Mouse (Mus musculus): ENCODE measurements around the gene G6pd2. TPM values are rescaled to one million over a fixed set of nuclear protein-coding genes. Genes with fewer than 3 reads are reported as not detected.

Gene G6pd2
- polyA plus RNA-seq (2012; rRNA removed): not detected in 2 replicates

DNA sequence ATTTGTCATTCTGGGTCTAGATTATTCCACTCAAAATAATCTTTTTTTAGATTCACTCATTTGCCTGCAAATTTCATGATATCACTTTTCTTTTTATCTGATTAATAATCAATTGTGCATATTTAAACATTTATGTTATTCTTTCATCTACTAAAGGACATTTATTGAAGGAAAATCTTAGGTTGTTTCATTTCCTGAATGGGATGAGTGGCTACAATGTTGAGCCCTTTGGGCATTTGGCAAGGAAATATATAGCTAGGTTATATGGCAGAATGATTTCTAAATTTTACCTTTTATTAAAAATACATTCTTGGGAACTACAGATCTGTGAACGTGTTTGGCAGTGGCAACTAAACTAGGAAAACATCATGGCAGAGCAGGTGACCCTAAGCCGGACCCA is at the start of gene G6pd2:
Gene G6pd2, plus strand, starts transcription at position 301 of the 400 bp plus-strand sequence.
- Histone ChIP-seq H3K27me3 (ENCODE audit: control insufficient read depth, insufficient read depth, low read length) (no peaks in the 10 kb centered on the region), H3K27ac (ENCODE audit: insufficient read depth, low read length) (no peak within 1 kb of the TSS), H3K36me3 (ENCODE audit: control insufficient read depth, insufficient read depth, low read length) (no peaks in the 10 kb centered on the region), H3K4me1 (ENCODE audit: control insufficient read depth, insufficient read depth, insufficient read length) (no peaks in the 10 kb centered on the region), H3K4me3 (ENCODE audit: extremely low read depth, insufficient read depth, insufficient read length) (no peak within 1 kb of the TSS)
- TF ChIP-seq POLR2A (IDR thresholded peaks at IDR 0.05; ENCODE audit: low read depth, low read length) (no peak), CTCF (IDR thresholded peaks at IDR 0.05; ENCODE audit: extremely low read depth, insufficient read depth, insufficient read length, insufficient replicate concordance) (no peak)
- DNase-seq (ENCODE audit: low read depth in 1 of 2, low spot score in 2 of 2): no peak
- WGBS: 93% methylated on average over 2 of the region's 2 CpGs

DNA sequence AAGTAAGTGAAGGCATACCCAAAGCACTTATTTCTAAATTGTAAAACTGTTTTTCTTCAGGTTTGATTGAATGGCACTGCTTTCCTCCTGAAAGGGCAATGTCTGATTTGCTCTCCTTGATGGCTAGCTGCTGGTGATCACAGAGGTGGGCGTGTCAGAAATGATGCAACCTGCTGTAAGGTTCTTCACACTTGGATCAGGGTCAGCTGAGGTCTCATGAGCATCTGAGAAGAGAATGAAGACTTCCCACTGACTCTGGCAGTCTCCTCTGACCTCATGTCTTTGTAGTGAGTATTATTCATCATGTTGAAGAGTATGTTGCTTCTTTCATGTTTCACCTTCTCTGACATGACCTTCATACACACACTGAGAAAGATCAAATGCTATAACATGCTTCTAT is 44.4 kb upstream of the G6pd2 start:
- 77% methylated on average over 1 of the region's 1 CpGs for WGBS
- no peak overlapping the region for H3K27ac ChIP-seq (ENCODE audit: insufficient read depth, low read length)
- TF ChIP-seq POLR2A (IDR thresholded peaks at IDR 0.05; ENCODE audit: low read depth, low read length): no peak
- TF ChIP-seq CTCF (IDR thresholded peaks at IDR 0.05; ENCODE audit: extremely low read depth, insufficient read depth, insufficient read length, insufficient replicate concordance): no peak
- no peaks in the 10 kb centered on the region for H3K36me3 ChIP-seq (ENCODE audit: control insufficient read depth, insufficient read depth, low read length)
- DNase-seq (ENCODE audit: low read depth in 1 of 2, low spot score in 2 of 2): no peak
- no peaks in the 10 kb centered on the region for H3K27me3 ChIP-seq (ENCODE audit: control insufficient read depth, insufficient read depth, low read length)
- no peak overlapping the region for H3K4me3 ChIP-seq (ENCODE audit: extremely low read depth, insufficient read depth, insufficient read length)
- no peaks in the 10 kb centered on the region; the same call in 1 of the 2 replicates for H3K4me1 ChIP-seq (ENCODE audit: control insufficient read depth, insufficient read depth, insufficient read length)

DNA sequence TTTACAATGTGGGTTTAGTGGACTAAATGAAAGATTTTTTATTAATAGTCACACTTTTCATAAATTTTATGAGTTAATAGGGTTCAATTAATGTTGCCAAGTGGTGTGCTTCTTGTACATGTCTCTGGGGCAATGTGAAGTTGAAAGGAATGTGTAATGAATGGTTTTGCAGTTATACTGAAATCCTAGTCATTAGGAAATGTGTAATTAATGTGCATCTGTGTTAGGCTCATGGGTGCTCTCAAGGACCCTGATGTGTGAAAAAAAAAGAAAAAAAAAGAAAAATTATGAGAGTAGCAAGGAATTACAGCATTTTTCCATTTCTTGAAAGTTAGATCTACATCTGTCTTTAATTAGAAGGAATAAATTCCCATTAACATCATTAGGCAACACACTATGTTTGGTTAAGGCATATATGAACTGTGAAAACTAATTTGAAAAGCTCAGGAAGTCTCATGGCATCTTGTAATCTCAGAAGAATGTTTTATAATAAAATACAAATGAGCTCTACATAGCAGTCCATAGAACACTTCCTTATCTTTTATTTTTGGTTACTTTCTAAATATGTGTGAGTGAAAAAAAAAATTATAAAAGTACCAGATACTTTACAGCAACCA is 24.4 kb downstream of the G6pd2 start:
- no peaks in the 10 kb centered on the region for H3K36me3 ChIP-seq (ENCODE audit: control insufficient read depth, insufficient read depth, low read length)
- H3K4me1 ChIP-seq (ENCODE audit: control insufficient read depth, insufficient read depth, insufficient read length): no peaks in the 10 kb centered on the region
- H3K27ac ChIP-seq (ENCODE audit: insufficient read depth, low read length): no peak overlapping the region
- H3K4me3 ChIP-seq (ENCODE audit: extremely low read depth, insufficient read depth, insufficient read length): no peak overlapping the region
- TF ChIP-seq POLR2A (IDR thresholded peaks at IDR 0.05; ENCODE audit: low read depth, low read length) (no peak), CTCF (IDR thresholded peaks at IDR 0.05; ENCODE audit: extremely low read depth, insufficient read depth, insufficient read length, insufficient replicate concordance) (no peak)
- H3K27me3 ChIP-seq (ENCODE audit: control insufficient read depth, insufficient read depth, low read length): no peaks in the 10 kb centered on the region
- DNase-seq (ENCODE audit: low read depth in 1 of 2, low spot score in 2 of 2): no peak

DNA sequence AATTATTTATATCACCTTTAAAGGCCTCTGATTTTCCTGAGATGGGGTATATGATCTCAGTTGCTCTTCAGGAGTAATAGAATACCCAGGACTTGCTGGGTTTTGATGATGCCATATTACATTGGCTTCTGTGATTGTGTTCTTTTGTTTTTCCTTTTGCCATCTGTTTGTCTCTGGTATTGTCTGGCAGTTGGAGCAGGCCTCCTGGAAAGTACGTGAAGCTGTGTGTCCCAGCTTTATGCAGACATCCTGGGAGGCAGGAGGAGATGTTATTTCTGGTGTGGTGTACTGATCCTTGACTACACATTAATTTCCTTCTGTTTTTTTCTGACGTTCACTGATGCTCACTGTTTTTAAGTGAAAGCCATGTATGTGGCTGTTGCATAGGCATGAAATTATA is 35.3 kb downstream of the G6pd2 start:
- Histone ChIP-seq H3K4me1 (ENCODE audit: control insufficient read depth, insufficient read depth, insufficient read length) (no peaks in the 10 kb centered on the region), H3K4me3 (ENCODE audit: extremely low read depth, insufficient read depth, insufficient read length) (no peak overlapping the region), H3K27me3 (ENCODE audit: control insufficient read depth, insufficient read depth, low read length) (no peaks in the 10 kb centered on the region), H3K36me3 (ENCODE audit: control insufficient read depth, insufficient read depth, low read length) (no peaks in the 10 kb centered on the region), H3K27ac (ENCODE audit: insufficient read depth, low read length) (no peak overlapping the region)
- no peak for TF ChIP-seq POLR2A (IDR thresholded peaks at IDR 0.05; ENCODE audit: low read depth, low read length)
- TF ChIP-seq CTCF (IDR thresholded peaks at IDR 0.05; ENCODE audit: extremely low read depth, insufficient read depth, insufficient read length, insufficient replicate concordance): no peak
- no peak for DNase-seq (ENCODE audit: low read depth in 1 of 2, low spot score in 2 of 2)
- WGBS: 66% methylated on average over 2 of the region's 2 CpGs

Data from spleen, adult 2 months (tissue).